In genomic region chr12:87543927-87544326, GRCm38 (mm10) we compare ENCODE assay signal across 20 mouse cellular contexts. TPM values are rescaled to one million over a fixed set of nuclear protein-coding genes. Genes with fewer than 3 reads are reported as not detected.
DNase-seq lines count a peak whose midpoint lies in the region; ATAC-seq and TF ChIP-seq lines count a peak whose summit lies in the region.
"Had no signal": no experiment of that assay in that cellular context is flagged by ENCODE, and none has a peak within 500 bp of the region (broad histone marks: within the 10 kb centered on the region; RNA-seq: fewer than 3 reads in every experiment).

No protein-coding gene starts in this region.

- ATAC-seq in hindbrain, embryonic 14.5 days (ENCODE audit: low FRiP score): no peak
- ATAC-seq: activated CD4-positive, CD25-positive, alpha-beta regulatory T cell, adult 4 months; CD4-positive, CD25-positive, alpha-beta regulatory T cell, adult 4 months; Patski had no signal

- H3K9me3 ChIP-seq in hindbrain, embryonic 14.5 days (ENCODE audit: control insufficient read depth, low read length): no peaks in the 10 kb centered on the region
- H3K9me3 ChIP-seq: G1E had no signal

- no peak for DNase-seq in hindbrain, embryonic 14.5 days (ENCODE audit: low spot score)
- DNase-seq: adrenal gland, adult 2 months; adrenal gland, adult 8-10 months; adrenal gland, postnatal 10 days; adrenal gland, postnatal 14 days; adrenal gland, postnatal 25 days; adrenal gland, postnatal 36 days; B cell, adult 2 months; cerebellum, adult 11 months; cerebellum, adult 11-12 months; cerebellum, adult 18-20 months; cerebellum, adult 2 months had no signal

- H3ac ChIP-seq in myocyte (ENCODE audit: control insufficient read depth, insufficient read length): no peak overlapping the region

- 90% methylated on average over 3 of the region's 3 CpGs for WGBS in hindbrain, embryonic 14.5 days

- H3K27ac ChIP-seq in hindbrain, embryonic 14.5 days: no peak overlapping the region

- no peaks in the 10 kb centered on the region for H3K4me1 ChIP-seq in hindbrain, embryonic 14.5 days (replicated peaks; ENCODE audit: control insufficient read depth, insufficient read depth, low read length)

- no peak overlapping the region for H3K9ac ChIP-seq in hindbrain, embryonic 14.5 days

- no peaks in the 10 kb centered on the region for H3K79me2 ChIP-seq in myocyte (ENCODE audit: control insufficient read depth, insufficient read depth)

- H3K4me3 ChIP-seq in myocyte: no peak overlapping the region
- no peak overlapping the region for H3K4me3 ChIP-seq in hindbrain, embryonic 14.5 days (replicated peaks; ENCODE audit: low read length)

- H3K27me3 ChIP-seq in myocyte (ENCODE audit: control insufficient read depth, insufficient read depth, insufficient read length): no peaks in the 10 kb centered on the region
- no peaks in the 10 kb centered on the region for H3K27me3 ChIP-seq in hindbrain, embryonic 14.5 days (ENCODE audit: control insufficient read depth, insufficient read depth, low read length)
- H3K27me3 ChIP-seq: CH12.LX, Patski had no signal

- H3K36me3 ChIP-seq in myocyte (ENCODE audit: control insufficient read depth, insufficient read depth): no peaks in the 10 kb centered on the region
- no peaks in the 10 kb centered on the region for H3K36me3 ChIP-seq in hindbrain, embryonic 14.5 days (replicated peaks; ENCODE audit: control insufficient read depth, insufficient read depth)
- H3K36me3 ChIP-seq: G1E had no signal

- no peak overlapping the region for H3K4me2 ChIP-seq in myocyte (ENCODE audit: low read depth)
- no peak overlapping the region for H3K4me2 ChIP-seq in hindbrain, embryonic 14.5 days (replicated peaks)

- TF ChIP-seq POLR2A in myocyte (IDR thresholded peaks at IDR 0.05; ENCODE audit: insufficient read length, low read depth): no peak

TF ChIP-seq in myocyte, 11 proteins besides CTCF, POLR2A, EP300 and RAD21:
- TF ChIP-seq MYOG (IDR thresholded peaks at IDR 0.05; ENCODE audit: control insufficient read depth in 1 of 3, insufficient read depth in 1 of 3, insufficient read length in 2 of 3, low read depth in 2 of 3) (peak in 2 of 3 experiments; percentile 7 to 62), POLR2AphosphoS2 (IDR thresholded peaks at IDR 0.05; ENCODE audit: insufficient read length, low read depth) (no peak), CEBPB (IDR thresholded peaks at IDR 0.05; ENCODE audit: insufficient read depth, poor library complexity, severe bottlenecking) (peak; percentile 77; the same call in 1 of the 2 replicates), MYOD1 (IDR thresholded peaks at IDR 0.05; ENCODE audit: control insufficient read depth in 1 of 3, insufficient read length in 2 of 3, low read depth in 2 of 3) (peak in 1 of 3 experiments; percentile 21)

RNA-seq across cellular contexts. Expression of gene Gm8300, which starts 29.8 kb away (rescaled TPM):
- 0.16 TPM for polyA plus RNA-seq in myocyte (2012; fragmentation: generic; extraction: Trizol)
- not detected in 2 replicates for polyA plus RNA-seq in hindbrain, embryonic 14.5 days (2014; fragmentation: Nextera tagmentation; extraction: Ambion mirVana)
- polyA plus RNA-seq: activated CD4-positive, CD25-positive, alpha-beta regulatory T cell, adult 4 months; adrenal gland, adult 2 months; brain, embryonic 14.5 days; CD4-positive, CD25-positive, alpha-beta regulatory T cell, adult 4 months; cerebellum, adult 2 months; G1E had no signal

RNA-seq across cellular contexts. Expression of gene Gm5788, which starts 49.4 kb away (rescaled TPM):
- not detected for polyA plus RNA-seq in myocyte (2012; fragmentation: generic; extraction: Trizol)
- polyA plus RNA-seq in hindbrain, embryonic 14.5 days (2014; fragmentation: Nextera tagmentation; extraction: Ambion mirVana): not detected in 2 replicates
- polyA plus RNA-seq: adrenal gland, adult 2 months; brain, embryonic 14.5 days; C2C12; CD4-positive, CD25-positive, alpha-beta regulatory T cell, adult 4 months; cerebellum, adult 2 months; Patski had no signal

RNA-seq across cellular contexts. Expression of gene Oog1, which starts 58.6 kb away (rescaled TPM):
- 0.19 TPM for polyA plus RNA-seq in myocyte (2012; fragmentation: generic; extraction: Trizol)
- polyA plus RNA-seq in hindbrain, embryonic 14.5 days (2014; fragmentation: Nextera tagmentation; extraction: Ambion mirVana): not detected in 2 replicates
- polyA plus RNA-seq: activated CD4-positive, CD25-positive, alpha-beta regulatory T cell, adult 4 months; adrenal gland, adult 2 months; brain, embryonic 14.5 days; CD4-positive, CD25-positive, alpha-beta regulatory T cell, adult 4 months; cerebellum, adult 2 months; G1E had no signal
